ENCODE assay signal across 10 mouse cellular contexts in genomic region chr9:48817399-48817793, GRCm38 (mm10). TPM values are rescaled to one million over a fixed set of nuclear protein-coding genes. Genes with fewer than 3 reads are reported as not detected.
DNase-seq lines count a peak whose midpoint lies in the region; ATAC-seq and TF ChIP-seq lines count a peak whose summit lies in the region.
"Had no signal": no experiment of that assay in that cellular context is flagged by ENCODE, and none has a peak within 500 bp of the region (broad histone marks: within the 10 kb centered on the region; RNA-seq: fewer than 3 reads in every experiment).

No protein-coding gene starts in this region.

- peak in 1 of 2 experiments; percentile 78 for DNase-seq in heart, adult 2 months
- no peak for DNase-seq in heart, postnatal 25 days (ENCODE audit: low spot score)
- DNase-seq in A20 (ENCODE audit: low read depth, low spot score), result peak; percentile 76
- DNase-seq in brain, adult 2 months (ENCODE audit: low read depth, low spot score), result peak; percentile 77
- peak; percentile 80 for DNase-seq in lung, postnatal 0 days (ENCODE audit: low spot score)
- DNase-seq in B cell, adult 2 months, result no peak
- no peak for DNase-seq in embryo, embryonic 10 days (ENCODE audit: low spot score)
- DNase-seq: cerebellum, adult 11-12 months had no signal

- H3K9ac ChIP-seq in heart, adult 2 months (ENCODE audit: low read depth, low read length), result peak overlapping the region; percentile 51
- H3K9ac ChIP-seq in lung, postnatal 0 days (replicated peaks; ENCODE audit: low read depth), result no peak overlapping the region
- H3K9ac ChIP-seq: neural tube, embryonic 13.5 days had no signal

- H3K27ac ChIP-seq in heart, adult 2 months, result peak overlapping the region; percentile 71
- H3K27ac ChIP-seq in lung, postnatal 0 days (ENCODE audit: low read length), result peak overlapping the region; percentile 5; the same call in 1 of the 2 replicates
- H3K27ac ChIP-seq: neural tube, embryonic 13.5 days had no signal

- H3K27me3 ChIP-seq in heart, adult 2 months (ENCODE audit: control insufficient read depth, insufficient read depth, low read length), result no peaks in the 10 kb centered on the region
- no peaks in the 10 kb centered on the region for H3K27me3 ChIP-seq in lung, postnatal 0 days (replicated peaks; ENCODE audit: insufficient read depth, low read length)
- H3K27me3 ChIP-seq: neural tube, embryonic 13.5 days had no signal

- TF ChIP-seq EP300 in heart, adult 2 months (IDR thresholded peaks at IDR 0.05; ENCODE audit: insufficient read depth, low read depth, low read length), result peak; percentile 45; the same call in 1 of the 2 replicates
- peak; percentile 65 for TF ChIP-seq EP300 in lung, postnatal 0 days (IDR thresholded peaks at IDR 0.05)

- peaks cover 29% of the 10 kb centered on the region for H3K36me3 ChIP-seq in heart, adult 2 months (ENCODE audit: control insufficient read depth, insufficient read depth, low read length)
- peaks cover 8% of the 10 kb centered on the region; the same call in 1 of the 2 replicates for H3K36me3 ChIP-seq in lung, postnatal 0 days (ENCODE audit: insufficient read depth, low read length)
- H3K36me3 ChIP-seq: neural tube, embryonic 13.5 days had no signal

- H3K4me2 ChIP-seq in lung, postnatal 0 days (replicated peaks; ENCODE audit: low read depth, low read length), result no peak overlapping the region
- H3K4me2 ChIP-seq: neural tube, embryonic 13.5 days had no signal

- H3K79me2 ChIP-seq in heart, adult 2 months (replicated peaks; ENCODE audit: control insufficient read depth, insufficient read depth, low read length), result peaks cover 3% of the 10 kb centered on the region; the same call in 1 of the 2 replicates

- intact Hi-C loops in heart, adult 2 months (cut with DNase I), result loop anchor here (5.0 kb wide), 1 partner anchor 55 kb away; no protein-coding TSS in a partner anchor
- intact Hi-C loops in heart, postnatal 25 days (cut with DNase I), result no loop called here

- 31% methylated on average over 7 of the region's 7 CpGs for WGBS in heart, adult 2 months
- WGBS in lung, postnatal 0 days, result 48% methylated on average over 7 of the region's 7 CpGs

- peak; percentile 82 for ATAC-seq in lung, postnatal 0 days
- no peak for ATAC-seq in cerebellum, adult (ENCODE audit: insufficient number of reproducible peaks, low FRiP score, low TSS enrichment)

- no peak overlapping the region for H3K4me3 ChIP-seq in heart, adult 2 months
- no peak overlapping the region for H3K4me3 ChIP-seq in lung, postnatal 0 days (ENCODE audit: low read depth, low read length)
- H3K4me3 ChIP-seq: neural tube, embryonic 13.5 days had no signal

- no peaks in the 10 kb centered on the region for H3K9me3 ChIP-seq in lung, postnatal 0 days (ENCODE audit: low read length)
- H3K9me3 ChIP-seq: neural tube, embryonic 13.5 days had no signal

- no peak; the same call in none of the 2 replicates for TF ChIP-seq POLR2A in heart, adult 2 months (IDR thresholded peaks at IDR 0.05; ENCODE audit: insufficient read depth, low read depth, low read length)

- TF ChIP-seq CTCF in heart, adult 2 months (IDR thresholded peaks at IDR 0.05), result no peak
- TF ChIP-seq CTCF in lung, postnatal 0 days (IDR thresholded peaks at IDR 0.05), result no peak

- peaks cover 40% of the 10 kb centered on the region for H3K4me1 ChIP-seq in heart, adult 2 months (ENCODE audit: control insufficient read depth, insufficient read depth, low read length)
- peaks cover 13% of the 10 kb centered on the region; the same call in 1 of the 2 replicates for H3K4me1 ChIP-seq in lung, postnatal 0 days (ENCODE audit: insufficient read depth, low read depth, low read length)

RNA-seq across cellular contexts. Expression of gene Zbtb16, which starts 18.6 kb away (rescaled TPM):
- total RNA-seq in heart, adult 2 months (2021), result 100 to 1,000 TPM; 149 to 150 TPM
- polyA plus RNA-seq in heart, adult 2 months (2012; rRNA removed), result 15.7 and 23.7 TPM in 2 replicates
- total RNA-seq in heart, postnatal 25 days (2021), result 100 to 1,000 TPM; 132 to 167 TPM
- 3.9 and 19.7 TPM in 2 replicates for polyA plus RNA-seq in lung, postnatal 0 days (2015; fragmentation: Nextera tagmentation; extraction: Ambion mirVana)

Comparison
In these comparisons a context has a peak if more than half of its experiments do, and no peak if none do; other contexts are left out.
1. DNase-seq: peak in A20 (single experiment), brain, adult 2 months (single experiment) and lung, postnatal 0 days (single experiment); none in heart, postnatal 25 days (single experiment), B cell, adult 2 months (0 of 2) and embryo, embryonic 10 days (single experiment).